ENCODE assay signal across 17 mouse cellular contexts in the genomic region with DNA sequence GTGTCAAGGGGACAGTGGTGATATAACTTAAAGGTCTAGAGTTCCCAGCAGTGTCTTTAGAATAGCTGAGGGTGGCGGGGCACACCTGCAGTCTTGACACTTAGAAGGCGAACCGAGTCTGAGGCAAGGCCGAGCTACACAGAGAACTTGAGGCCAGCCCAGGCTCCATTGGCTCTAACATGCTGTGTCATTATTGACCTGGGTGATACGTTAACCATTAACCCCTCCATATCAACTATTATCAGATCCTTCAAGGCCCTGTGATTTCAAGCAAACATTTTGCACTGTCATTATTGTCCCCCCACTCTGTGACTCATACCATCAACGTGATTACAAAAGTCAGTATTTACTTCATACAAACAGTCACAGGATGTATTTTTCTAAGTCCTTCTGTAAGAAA. TPM values are rescaled to one million over a fixed set of nuclear protein-coding genes. Genes with fewer than 3 reads are reported as not detected.
DNase-seq lines count a peak whose midpoint lies in the region; ATAC-seq and TF ChIP-seq lines count a peak whose summit lies in the region.
"Had no signal": no experiment of that assay in that cellular context is flagged by ENCODE, and none has a peak within 500 bp of the region (broad histone marks: within the 10 kb centered on the region; RNA-seq: fewer than 3 reads in every experiment).

No protein-coding gene starts in this region.

- TF ChIP-seq POLR2A in kidney, adult 2 months (IDR thresholded peaks at IDR 0.05; ENCODE audit: low read depth, low read length) = no peak

- DNase-seq in kidney, adult 2 months = peak; percentile 77
- no peak for DNase-seq in intestine, embryonic 14.5 days (ENCODE audit: low spot score)
- peak; percentile 17 for DNase-seq in kidney, postnatal 10 days
- no peak for DNase-seq in frontal cortex, adult 2 months (ENCODE audit: extremely low spot score in 1 of 2, low spot score in 1 of 2)
- no peak for DNase-seq in layer of hippocampus, postnatal 36 days
- no peak for DNase-seq in left cerebral cortex, postnatal 36 days (ENCODE audit: low spot score in 2 of 2)
- DNase-seq: adrenal gland, adult 8-10 months; cerebellum, adult 9-10 months; embryo, embryonic 11 days; lung, postnatal 14 days; thymus, postnatal 36 days had no signal

- no peaks in the 10 kb centered on the region for H3K9me3 ChIP-seq in kidney, embryonic 14.5 days (ENCODE audit: control insufficient read depth, low read length)
- H3K9me3 ChIP-seq in intestine, embryonic 14.5 days (ENCODE audit: control insufficient read depth, low read length) = no peaks in the 10 kb centered on the region
- no peaks in the 10 kb centered on the region for H3K9me3 ChIP-seq in stomach, embryonic 15.5 days
- H3K9me3 ChIP-seq: forebrain, embryonic 12.5 days; hindbrain, embryonic 13.5 days; limb, embryonic 15.5 days; midbrain, embryonic 10.5 days had no signal

- H3K4me2 ChIP-seq in kidney, embryonic 14.5 days (replicated peaks; ENCODE audit: low read depth, low read length) = no peak overlapping the region
- no peak overlapping the region for H3K4me2 ChIP-seq in intestine, embryonic 14.5 days (ENCODE audit: low read length)
- no peak overlapping the region for H3K4me2 ChIP-seq in stomach, embryonic 15.5 days
- H3K4me2 ChIP-seq: forebrain, embryonic 12.5 days; hindbrain, embryonic 13.5 days; limb, embryonic 15.5 days had no signal

- H3K9ac ChIP-seq in kidney, embryonic 14.5 days (ENCODE audit: low read depth, low read length) = no peak overlapping the region
- H3K9ac ChIP-seq in intestine, embryonic 14.5 days (ENCODE audit: low read length) = no peak overlapping the region
- no peak overlapping the region for H3K9ac ChIP-seq in stomach, embryonic 15.5 days
- H3K9ac ChIP-seq: forebrain, embryonic 12.5 days; hindbrain, embryonic 13.5 days; limb, embryonic 15.5 days had no signal

- no peak for ATAC-seq in kidney, embryonic 14.5 days (ENCODE audit: low FRiP score, low TSS enrichment)
- ATAC-seq in intestine, embryonic 14.5 days (replicated peaks; ENCODE audit: low FRiP score, low TSS enrichment, low read depth) = peak; percentile 84
- ATAC-seq in stomach, embryonic 15.5 days (ENCODE audit: insufficient read depth, low FRiP score, low read depth) = peak; percentile 88

- 50% methylated on average over 6 of the region's 6 CpGs for WGBS in kidney, adult 2 months
- 83% methylated on average over 6 of the region's 6 CpGs for whole genome bisulfite sequencing in kidney, embryonic 14.5 days
- WGBS in intestine, embryonic 14.5 days = 75% methylated on average over 6 of the region's 6 CpGs
- 70% methylated on average over 6 of the region's 6 CpGs for WGBS in stomach, embryonic 15.5 days

- H3K27me3 ChIP-seq in kidney, adult 2 months (replicated peaks; ENCODE audit: control insufficient read depth, insufficient read depth, low read length) = no peaks in the 10 kb centered on the region
- no peaks in the 10 kb centered on the region for H3K27me3 ChIP-seq in kidney, embryonic 14.5 days (ENCODE audit: control insufficient read depth, insufficient read depth, low read length)
- H3K27me3 ChIP-seq in intestine, embryonic 14.5 days (replicated peaks; ENCODE audit: control insufficient read depth, insufficient read depth, low read length) = no peaks in the 10 kb centered on the region
- H3K27me3 ChIP-seq in stomach, embryonic 15.5 days (replicated peaks) = no peaks in the 10 kb centered on the region
- H3K27me3 ChIP-seq: forebrain, embryonic 12.5 days; hindbrain, embryonic 13.5 days; limb, embryonic 15.5 days had no signal

- intact Hi-C loops in left cerebral cortex, postnatal 36 days (cut with DNase I) = no loop called here

- no peak overlapping the region for H3K27ac ChIP-seq in kidney, adult 2 months (ENCODE audit: insufficient read depth, low read depth, low read length)
- no peak overlapping the region for H3K27ac ChIP-seq in kidney, embryonic 14.5 days (ENCODE audit: low read depth, low read length)
- H3K27ac ChIP-seq in intestine, embryonic 14.5 days (ENCODE audit: low read depth) = no peak overlapping the region
- peak overlapping the region; percentile 40; the same call in 1 of the 2 replicates for H3K27ac ChIP-seq in stomach, embryonic 15.5 days
- H3K27ac ChIP-seq: forebrain, embryonic 12.5 days; hindbrain, embryonic 13.5 days; limb, embryonic 15.5 days; midbrain, embryonic 10.5 days had no signal

- H3K4me1 ChIP-seq in kidney, adult 2 months (ENCODE audit: control insufficient read depth, insufficient read depth, low read length) = peaks cover 17% of the 10 kb centered on the region
- H3K4me1 ChIP-seq in kidney, embryonic 14.5 days (ENCODE audit: control insufficient read depth, insufficient read depth, low read length) = 0 out of 2 replicates have a peak, but pooled peaks cover 2% of the 10 kb centered on the region
- H3K4me1 ChIP-seq in intestine, embryonic 14.5 days (replicated peaks; ENCODE audit: control insufficient read depth, insufficient read depth, low read length) = no peaks in the 10 kb centered on the region
- 0 out of 2 replicates have a peak, but pooled peaks cover 2% of the 10 kb centered on the region for H3K4me1 ChIP-seq in stomach, embryonic 15.5 days
- H3K4me1 ChIP-seq: forebrain, embryonic 12.5 days; limb, embryonic 15.5 days had no signal

- TF ChIP-seq CTCF in kidney, adult 2 months (conservative IDR thresholded peaks at IDR 0.05; ENCODE audit: insufficient read depth, insufficient read length, low read depth, low read length) = no peak

- no peak overlapping the region for H3K4me3 ChIP-seq in kidney, adult 2 months (ENCODE audit: insufficient read depth, low read depth, low read length)
- no peak overlapping the region for H3K4me3 ChIP-seq in kidney, embryonic 14.5 days (ENCODE audit: low read length)
- H3K4me3 ChIP-seq in intestine, embryonic 14.5 days (ENCODE audit: low read depth, low read length) = no peak overlapping the region
- no peak overlapping the region for H3K4me3 ChIP-seq in stomach, embryonic 15.5 days (replicated peaks)
- H3K4me3 ChIP-seq: forebrain, embryonic 12.5 days; hindbrain, embryonic 13.5 days; limb, embryonic 15.5 days; midbrain, embryonic 10.5 days had no signal

- H3K36me3 ChIP-seq in kidney, adult 2 months (ENCODE audit: control insufficient read depth, insufficient read depth, low read length) = no peaks in the 10 kb centered on the region; the same call in 1 of the 2 replicates
- H3K36me3 ChIP-seq in kidney, embryonic 14.5 days (ENCODE audit: control insufficient read depth, insufficient read depth, low read length) = peaks cover 28% of the 10 kb centered on the region; the same call in 1 of the 2 replicates
- peaks cover 58% of the 10 kb centered on the region for H3K36me3 ChIP-seq in intestine, embryonic 14.5 days (ENCODE audit: control insufficient read depth, insufficient read depth, low read length)
- H3K36me3 ChIP-seq in stomach, embryonic 15.5 days = peaks cover 19% of the 10 kb centered on the region; the same call in 1 of the 2 replicates

RNA-seq across cellular contexts. Expression of gene Ugdh, which starts 11.5 kb away (rescaled TPM):
- 29.6 and 31.2 TPM in 2 replicates for polyA plus RNA-seq in kidney, adult 2 months (2012; rRNA removed)
- polyA plus RNA-seq in kidney, embryonic 14.5 days (2014; fragmentation: Nextera tagmentation; extraction: Ambion mirVana) = 56.2 and 68.9 TPM in 2 replicates
- polyA plus RNA-seq in intestine, embryonic 14.5 days (2014; fragmentation: Nextera tagmentation; extraction: Ambion mirVana) = 108 and 111 TPM in 2 replicates
- 152 and 165 TPM in 2 replicates for polyA plus RNA-seq in stomach, embryonic 15.5 days (2015; fragmentation: Nextera tagmentation; extraction: Ambion mirVana)
- polyA plus RNA-seq in frontal cortex, adult 2 months (2012; rRNA removed) = 29.1 and 29.2 TPM in 2 replicates
- total RNA-seq in layer of hippocampus, postnatal 36 days (2021) = 10 to 100 TPM; 34.1 to 37.9 TPM
- total RNA-seq in left cerebral cortex, postnatal 36 days (2021) = 10 to 100 TPM; 29.8 to 37.8 TPM

RNA-seq across cellular contexts. Expression of gene Lias, which starts 32.9 kb away (rescaled TPM):
- 18.6 and 26.1 TPM in 2 replicates for polyA plus RNA-seq in kidney, adult 2 months (2012; rRNA removed)
- polyA plus RNA-seq in kidney, embryonic 14.5 days (2014; fragmentation: Nextera tagmentation; extraction: Ambion mirVana) = 66.5 and 68.3 TPM in 2 replicates
- polyA plus RNA-seq in intestine, embryonic 14.5 days (2014; fragmentation: Nextera tagmentation; extraction: Ambion mirVana) = 60.6 and 61.9 TPM in 2 replicates
- 58.4 and 61.5 TPM in 2 replicates for polyA plus RNA-seq in stomach, embryonic 15.5 days (2015; fragmentation: Nextera tagmentation; extraction: Ambion mirVana)
- polyA plus RNA-seq in frontal cortex, adult 2 months (2012; rRNA removed) = 41.7 and 43.9 TPM in 2 replicates
- 10 to 100 TPM; 27.7 to 30.0 TPM for total RNA-seq in layer of hippocampus, postnatal 36 days (2021)
- total RNA-seq in left cerebral cortex, postnatal 36 days (2021) = 10 to 100 TPM; 34.6 to 35.4 TPM

RNA-seq across cellular contexts. Expression of gene Rpl9, which starts 33.0 kb away (rescaled TPM):
- 220 and 310 TPM in 2 replicates for polyA plus RNA-seq in kidney, adult 2 months (2012; rRNA removed)
- polyA plus RNA-seq in kidney, embryonic 14.5 days (2014; fragmentation: Nextera tagmentation; extraction: Ambion mirVana) = 1,219 and 1,442 TPM in 2 replicates
- polyA plus RNA-seq in intestine, embryonic 14.5 days (2014; fragmentation: Nextera tagmentation; extraction: Ambion mirVana) = 1,354 and 1,361 TPM in 2 replicates
- polyA plus RNA-seq in stomach, embryonic 15.5 days (2015; fragmentation: Nextera tagmentation; extraction: Ambion mirVana) = 990 and 1,013 TPM in 2 replicates
- polyA plus RNA-seq in frontal cortex, adult 2 months (2012; rRNA removed) = 777 and 820 TPM in 2 replicates
- 100 to 1,000 TPM; 658 to 682 TPM for total RNA-seq in layer of hippocampus, postnatal 36 days (2021)
- 100 to 1,000 TPM; 659 to 753 TPM for total RNA-seq in left cerebral cortex, postnatal 36 days (2021)

Comparison
In these comparisons a context has a peak if more than half of its experiments do, and no peak if none do; other contexts are left out.
1. DNase-seq: peak in kidney, adult 2 months (single experiment) and kidney, postnatal 10 days (single experiment); none in intestine, embryonic 14.5 days (single experiment), frontal cortex, adult 2 months (0 of 2), layer of hippocampus, postnatal 36 days (0 of 2) and left cerebral cortex, postnatal 36 days (0 of 2).